Mouse (Mus musculus) forebrain, embryonic 13.5 days (tissue): ENCODE measurements around the gene Cd33. TPM values are rescaled to one million over a fixed set of nuclear protein-coding genes. Genes with fewer than 3 reads are reported as not detected.

Experiments used
- ATAC-seq: fragments of 200-750 bp; cut with Nextera tagmentation; 2 replicates; pipeline ENCODE4 v1.8.0; 2017
- H3K27ac ChIP-seq: fragments of 300-500 bp; sonication (generic); 2 replicates; pipeline ENCODE4 v1.5.1; 2015; ENCODE audit warnings: inconsistent platforms, mild to moderate bottlenecking, moderate library complexity
- H3K27me3 ChIP-seq: fragments of 300-500 bp; sonication (generic); 2 replicates; pipeline ENCODE4 v1.6.1; 2015; ENCODE audit warnings: mild to moderate bottlenecking, inconsistent platforms
- H3K36me3 ChIP-seq: fragments of 300-500 bp; sonication (generic); 2 replicates; pipeline ENCODE4 v1.6.1; 2015; ENCODE audit warnings: mild to moderate bottlenecking, inconsistent platforms; ENCODE audit not compliant: poor library complexity, severe bottlenecking
- H3K4me1 ChIP-seq: fragments of 300-500 bp; sonication (generic); 2 replicates; pipeline ENCODE4 v1.6.1; 2015; ENCODE audit warnings: inconsistent platforms
- H3K4me2 ChIP-seq: fragments of 300-500 bp; sonication (generic); 2 replicates; pipeline ENCODE4 v1.6.1; 2015; ENCODE audit warnings: inconsistent platforms, mild to moderate bottlenecking, moderate library complexity
- H3K4me3 ChIP-seq: fragments of 300-500 bp; sonication (generic); 2 replicates; pipeline ENCODE4 v1.5.1; 2015; ENCODE audit warnings: mild to moderate bottlenecking, inconsistent platforms
- H3K9ac ChIP-seq: fragments of 300-500 bp; sonication (generic); 2 replicates; pipeline ENCODE4 v1.6.1; 2015; ENCODE audit warnings: mild to moderate bottlenecking, inconsistent platforms
- H3K9me3 ChIP-seq: fragments of 300-500 bp; sonication (generic); replicated peaks from 2 replicates; pipeline ENCODE4 v1.6.1; 2016; ENCODE audit warnings: inconsistent platforms
- WGBS: fragments of 180-500 bp; shearing (Covaris S2); methylation state at CpG from one replicate; pipeline ENCODE4 v1.1.7; 2015; 5-methylcytosine and 5-hydroxymethylcytosine counted together
- polyA plus RNA-seq: library from polyadenylated mRNA; unstranded; fragments of >200 nt; fragmentation: Nextera tagmentation; extraction: Ambion mirVana; gene quantifications from 2 replicates; pipeline ENCODE4 v1.2.1, GENCODE M21; 2015

Cd33 gene
- polyA plus RNA-seq = 0.57 and 1.5 TPM in 2 replicates

- no peak for ATAC-seq
- Histone ChIP-seq H3K27me3 (no peaks in the 10 kb centered on the region), H3K9ac (no peak within 1 kb of the TSS), H3K9me3 (no peaks in the 10 kb centered on the region), H3K36me3 (no peaks in the 10 kb centered on the region), H3K4me1 (no peaks in the 10 kb centered on the region), H3K27ac (no peak within 1 kb of the TSS), H3K4me2 (no peak within 1 kb of the TSS), H3K4me3 (no peak within 1 kb of the TSS)
- 88% methylated on average over 7 of the region's 7 CpGs for WGBS
Measured at GRCm38 (mm10) chr7:43544225-43544977, at the start of gene Cd33. Cd33 (minus strand) TSS chr7:43544428.

GRCm38 (mm10) chr7:43584790-43585189 is 40.6 kb upstream of the Cd33 start:
- peaks cover 60% of the 10 kb centered on the region for H3K36me3 ChIP-seq
- no peaks in the 10 kb centered on the region for H3K27me3 ChIP-seq

DNA sequence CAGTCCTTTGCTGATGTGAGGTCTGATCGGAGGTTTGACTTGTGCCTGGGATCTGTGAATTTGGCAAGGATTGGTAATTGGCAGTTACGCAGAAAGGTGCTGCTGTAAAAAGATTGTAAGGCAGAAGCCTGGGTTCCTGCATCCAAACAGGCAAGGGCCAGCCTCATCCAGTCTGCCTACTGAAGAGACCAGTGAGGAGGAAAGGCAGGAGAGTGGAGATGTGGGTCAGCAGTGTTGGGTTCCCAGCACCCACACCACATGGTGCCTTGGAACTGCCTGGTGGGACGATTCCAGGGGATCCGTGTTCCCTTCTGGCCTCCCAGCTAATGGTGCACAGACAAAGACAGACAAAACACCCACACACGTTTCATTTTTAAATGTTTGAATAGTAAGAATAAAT is 36.3 kb upstream of the Cd33 start:
- Histone ChIP-seq H3K27ac (no peak overlapping the region), H3K4me1 (peaks cover 20% of the 10 kb centered on the region), H3K36me3 (peaks cover 18% of the 10 kb centered on the region), H3K4me3 (peak overlapping the region; percentile 74), H3K27me3 (no peaks in the 10 kb centered on the region), H3K9ac (peak overlapping the region; percentile 75), H3K9me3 (no peaks in the 10 kb centered on the region), H3K4me2 (peak overlapping the region; percentile 78)
- ATAC-seq = no peak
- 70% methylated on average over 5 of the region's 5 CpGs for WGBS

More at GRCm38 (mm10) chr7:43584790-43585189, 40.6 kb upstream of the Cd33 start:
- H3K9me3 ChIP-seq = no peaks in the 10 kb centered on the region
- ATAC-seq = no peak
- H3K27ac ChIP-seq = no peak overlapping the region
- H3K4me3 ChIP-seq = no peak overlapping the region
- WGBS = 89% methylated on average over 5 of the region's 5 CpGs
- H3K4me1 ChIP-seq = peaks cover 20% of the 10 kb centered on the region
- no peak overlapping the region for H3K4me2 ChIP-seq
- no peak overlapping the region for H3K9ac ChIP-seq

- Histone ChIP-seq H3K4me1 (peaks cover 20% of the 10 kb centered on the region), H3K9ac (peak within 1 kb of the TSS; percentile 75), H3K27me3 (no peaks in the 10 kb centered on the region), H3K4me3 (peak within 1 kb of the TSS; percentile 74), H3K9me3 (no peaks in the 10 kb centered on the region), H3K36me3 (peaks cover 14% of the 10 kb centered on the region), H3K4me2 (peak within 1 kb of the TSS; percentile 78), H3K27ac (peak within 1 kb of the TSS; percentile 85)
- ATAC-seq = peak; percentile 99
- WGBS = under 1% methylated on average over 37 of the region's 37 CpGs
Measured at GRCm38 (mm10) chr7:43579440-43580171, 35.4 kb upstream of the Cd33 start, which contains the start of gene Zfp719. Zfp719 (plus strand) TSS chr7:43579610.

GRCm38 (mm10) chr7:43571216-43571615 is 27.0 kb upstream of the Cd33 start:
- Histone ChIP-seq H3K4me1 (no peaks in the 10 kb centered on the region), H3K36me3 (peaks cover 81% of the 10 kb centered on the region)
- 98% methylated on average over 2 of the region's 2 CpGs for WGBS

GRCm38 (mm10) chr7:43563300-43563699 is 19.1 kb upstream of the Cd33 start:
- Histone ChIP-seq H3K27ac (no peak overlapping the region), H3K27me3 (no peaks in the 10 kb centered on the region), H3K9ac (peak overlapping the region; percentile 82), H3K4me1 (peaks cover 21% of the 10 kb centered on the region), H3K4me3 (peak overlapping the region; percentile 70), H3K4me2 (peak overlapping the region; percentile 82), H3K36me3 (peaks cover 33% of the 10 kb centered on the region), H3K9me3 (no peaks in the 10 kb centered on the region)
- 49% methylated on average over 6 of the region's 6 CpGs for WGBS
- no peak for ATAC-seq

More at GRCm38 (mm10) chr7:43571216-43571615, 27.0 kb upstream of the Cd33 start:
- H3K27me3 ChIP-seq = no peaks in the 10 kb centered on the region
- ATAC-seq = no peak
- H3K4me3 ChIP-seq = no peak overlapping the region
- H3K9me3 ChIP-seq = 0 out of 2 replicates have a peak, but pooled peaks cover 2% of the 10 kb centered on the region
- no peak overlapping the region for H3K4me2 ChIP-seq
- H3K9ac ChIP-seq = no peak overlapping the region
- H3K27ac ChIP-seq = no peak overlapping the region

GRCm38 (mm10) chr7:43562651-43563070 is 18.4 kb upstream of the Cd33 start:
- Histone ChIP-seq H3K36me3 (peaks cover 27% of the 10 kb centered on the region), H3K9me3 (no peaks in the 10 kb centered on the region), H3K27ac (peak overlapping the region; percentile 87), H3K4me3 (peak overlapping the region; percentile 70), H3K4me1 (peaks cover 21% of the 10 kb centered on the region), H3K27me3 (no peaks in the 10 kb centered on the region), H3K9ac (peak overlapping the region; percentile 82), H3K4me2 (peak overlapping the region; percentile 82)
- ATAC-seq = peak; percentile 28
- under 1% methylated on average over 10 of the region's 10 CpGs for WGBS

DNA sequence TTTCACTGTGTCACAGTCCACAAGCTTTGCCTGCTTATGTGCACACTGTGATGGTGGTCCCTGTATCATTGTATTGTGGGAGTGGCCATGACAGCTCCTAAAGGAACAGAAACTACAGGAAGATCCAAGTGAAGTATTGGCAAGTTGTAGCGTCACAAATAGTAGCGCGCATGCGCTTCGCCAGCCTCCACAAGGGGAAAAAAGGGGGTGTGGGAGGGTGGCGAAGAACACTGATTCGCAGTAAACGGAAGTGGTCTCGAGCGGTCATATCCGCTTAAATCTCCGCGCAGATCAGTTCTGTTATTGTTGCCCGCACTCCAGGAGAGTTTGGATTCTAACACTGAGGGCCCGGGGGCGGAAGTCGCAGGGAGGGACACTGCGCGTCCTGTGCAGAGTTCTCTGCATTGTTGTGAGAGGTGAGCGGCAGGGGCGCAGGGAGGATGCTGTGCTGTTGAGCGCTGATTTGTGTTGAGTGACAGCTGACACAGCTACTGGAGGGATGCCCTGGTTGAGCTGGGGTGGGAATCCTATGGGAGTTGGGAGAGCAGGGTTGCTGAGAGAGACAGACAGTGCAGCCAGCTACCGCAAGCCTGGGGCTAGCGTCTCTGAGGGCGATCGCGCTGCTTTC is 17.9 kb upstream of the Cd33 start, which contains the start of gene Zfp658:
Gene Zfp658, plus strand, starts transcription at position 251 of the 628 bp plus-strand sequence.
- Histone ChIP-seq H3K9ac (peak within 1 kb of the TSS; percentile 82), H3K36me3 (peaks cover 21% of the 10 kb centered on the region)
- under 1% methylated on average over 27 of the region's 27 CpGs for WGBS

GRCm38 (mm10) chr7:43556901-43557300 is 12.7 kb upstream of the Cd33 start:
- Histone ChIP-seq H3K4me3 (no peak overlapping the region), H3K36me3 (no peaks in the 10 kb centered on the region), H3K4me2 (no peak overlapping the region), H3K9ac (no peak overlapping the region), H3K27me3 (no peaks in the 10 kb centered on the region), H3K9me3 (no peaks in the 10 kb centered on the region), H3K27ac (no peak overlapping the region), H3K4me1 (no peaks in the 10 kb centered on the region)
- 84% methylated on average over 1 of the region's 1 CpGs for WGBS
- ATAC-seq = no peak

More for the DNA sequence above, 17.9 kb upstream of the Cd33 start, which contains the start of gene Zfp658:
- peak within 1 kb of the TSS; percentile 70 for H3K4me3 ChIP-seq
- H3K4me1 ChIP-seq = peaks cover 21% of the 10 kb centered on the region
- H3K9me3 ChIP-seq = no peaks in the 10 kb centered on the region
- H3K4me2 ChIP-seq = peak within 1 kb of the TSS; percentile 82
- H3K27ac ChIP-seq = peak within 1 kb of the TSS; percentile 87
- ATAC-seq = peak; percentile 95
- H3K27me3 ChIP-seq = no peaks in the 10 kb centered on the region

DNA sequence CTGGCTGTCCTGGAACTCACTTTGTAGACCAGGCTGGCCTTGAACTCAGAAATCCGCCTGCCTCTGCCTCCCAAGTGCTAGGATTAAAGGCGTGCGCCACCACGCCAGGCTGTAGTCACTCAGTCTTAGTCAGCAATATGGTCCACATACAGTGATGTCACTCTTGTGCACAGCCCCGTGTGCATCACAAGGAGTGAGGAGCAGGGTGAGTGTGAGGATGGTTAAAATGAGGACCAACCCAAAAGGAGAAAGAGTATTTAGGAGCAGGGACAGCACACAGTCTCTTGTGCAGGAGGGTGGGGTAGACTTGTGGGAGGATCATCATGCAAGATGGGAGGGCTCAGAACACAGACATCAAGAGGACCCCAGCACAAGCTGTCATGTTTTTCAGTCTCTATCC is 11.1 kb upstream of the Cd33 start:
- Histone ChIP-seq H3K4me3 (no peak overlapping the region), H3K4me1 (no peaks in the 10 kb centered on the region), H3K9me3 (no peaks in the 10 kb centered on the region), H3K36me3 (no peaks in the 10 kb centered on the region), H3K9ac (no peak overlapping the region), H3K4me2 (no peak overlapping the region), H3K27me3 (no peaks in the 10 kb centered on the region), H3K27ac (no peak overlapping the region)
- ATAC-seq = no peak
- 90% methylated on average over 5 of the region's 5 CpGs for WGBS

GRCm38 (mm10) chr7:43554550-43554949 is 10.3 kb upstream of the Cd33 start:
- Histone ChIP-seq H3K27me3 (no peaks in the 10 kb centered on the region), H3K9me3 (no peaks in the 10 kb centered on the region), H3K4me1 (no peaks in the 10 kb centered on the region), H3K4me3 (no peak overlapping the region), H3K36me3 (no peaks in the 10 kb centered on the region), H3K27ac (no peak overlapping the region), H3K9ac (no peak overlapping the region), H3K4me2 (no peak overlapping the region)
- ATAC-seq = no peak
- 83% methylated on average over 3 of the region's 3 CpGs for WGBS

DNA sequence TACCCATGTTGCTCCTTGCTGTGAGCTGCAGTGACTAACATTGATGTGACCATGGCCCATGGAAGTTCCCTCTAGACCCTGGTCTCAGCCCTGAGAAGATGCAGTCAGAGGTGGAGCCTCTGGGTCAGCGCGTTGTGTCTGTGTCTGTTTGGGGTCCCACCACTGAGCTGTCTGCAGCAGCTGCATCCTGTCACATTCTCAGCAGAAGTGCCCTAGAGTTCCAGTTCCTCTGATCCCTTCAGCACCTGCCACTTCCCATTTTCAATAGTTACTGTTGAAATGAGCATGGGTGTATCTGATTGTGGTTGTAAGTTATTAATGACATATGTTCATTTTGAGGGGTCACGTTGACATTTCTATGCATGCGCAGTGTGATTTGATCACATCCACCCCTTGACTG is 8.9 kb upstream of the Cd33 start:
- 87% methylated on average over 4 of the region's 4 CpGs for WGBS
- Histone ChIP-seq H3K4me3 (no peak overlapping the region), H3K4me2 (no peak overlapping the region), H3K9ac (no peak overlapping the region), H3K36me3 (no peaks in the 10 kb centered on the region), H3K9me3 (no peaks in the 10 kb centered on the region), H3K27ac (no peak overlapping the region), H3K27me3 (no peaks in the 10 kb centered on the region), H3K4me1 (no peaks in the 10 kb centered on the region)
- ATAC-seq = no peak
